Mouse (Mus musculus): Measurements from ENCODE around the gene Mosmo.
"Not testable (repeated sequence)": the region's sequence is repeated elsewhere in the genome, so short reads cannot be mapped to it uniquely, and the experiment has no call there.

Mosmo gene

GRCm38 (mm10) chr7:120699586-120699985 lies 22.2 kb downstream of the Mosmo start:
- no peak for DNase-seq (ENCODE audit: low spot score in 2 of 2)

- no peak for DNase-seq (ENCODE audit: low spot score in 2 of 2)
Observed at GRCm38 (mm10) chr7:120703888-120704287, 26.5 kb downstream of the Mosmo start.

- DNase-seq (ENCODE audit: low spot score in 2 of 2), result no peak
Observed at GRCm38 (mm10) chr7:120712071-120712470, 34.7 kb downstream of the Mosmo start.

- DNase-seq (ENCODE audit: low spot score in 2 of 2), result no peak
Observed at GRCm38 (mm10) chr7:120713225-120713624, 35.8 kb downstream of the Mosmo start.

GRCm38 (mm10) chr7:120713951-120714350 lies 36.5 kb downstream of the Mosmo start:
- not testable (repeated sequence) for DNase-seq (ENCODE audit: low spot score in 2 of 2)

GRCm38 (mm10) chr7:120717261-120717660 lies 39.8 kb downstream of the Mosmo start:
- DNase-seq (ENCODE audit: low spot score in 2 of 2), result no peak

GRCm38 (mm10) chr7:120721051-120721450 lies 43.6 kb downstream of the Mosmo start:
- no peak for DNase-seq (ENCODE audit: low spot score in 2 of 2)

- no peak for DNase-seq (ENCODE audit: low spot score in 2 of 2)
Observed at GRCm38 (mm10) chr7:120721456-120721855, 44.0 kb downstream of the Mosmo start.

- DNase-seq (ENCODE audit: low spot score in 2 of 2), result no peak
Observed at GRCm38 (mm10) chr7:120722063-120722462, 44.6 kb downstream of the Mosmo start.

GRCm38 (mm10) chr7:120722839-120723278 lies 45.4 kb downstream of the Mosmo start:
- DNase-seq (ENCODE audit: low spot score in 2 of 2), result no peak

- peak; percentile 19 to 60 for DNase-seq (ENCODE audit: low spot score in 2 of 2)
Observed at GRCm38 (mm10) chr7:120727581-120727980, 50.2 kb downstream of the Mosmo start.

GRCm38 (mm10) chr7:120729635-120730034 lies 52.2 kb downstream of the Mosmo start:
- no peak for DNase-seq (ENCODE audit: low spot score in 2 of 2)

GRCm38 (mm10) chr7:120732906-120733305 lies 55.5 kb downstream of the Mosmo start:
- no peak for DNase-seq (ENCODE audit: low spot score in 2 of 2)

- no peak for DNase-seq (ENCODE audit: low spot score in 2 of 2)
Observed at GRCm38 (mm10) chr7:120739018-120739417, 61.6 kb downstream of the Mosmo start, which contains the start of gene Vwa3a. Vwa3a (plus strand) TSS chr7:120739318.

GRCm38 (mm10) chr7:120739558-120740101 lies 62.2 kb downstream of the Mosmo start:
- DNase-seq (ENCODE audit: low spot score in 2 of 2), result no peak

GRCm38 (mm10) chr7:120743366-120744351 lies 66.2 kb downstream of the Mosmo start:
- no peak for DNase-seq (ENCODE audit: low spot score in 2 of 2)

GRCm38 (mm10) chr7:120744606-120745005 lies 67.2 kb downstream of the Mosmo start:
- no peak for DNase-seq (ENCODE audit: low spot score in 2 of 2)

- no peak for DNase-seq (ENCODE audit: low spot score in 2 of 2)
Observed at GRCm38 (mm10) chr7:120746029-120746428, 68.6 kb downstream of the Mosmo start.

- no peak for DNase-seq (ENCODE audit: low spot score in 2 of 2)
Observed at GRCm38 (mm10) chr7:120746821-120747220, 69.4 kb downstream of the Mosmo start.

GRCm38 (mm10) chr7:120748478-120748877 lies 71.1 kb downstream of the Mosmo start:
- DNase-seq (ENCODE audit: low spot score in 2 of 2), result no peak

- DNase-seq (ENCODE audit: low spot score in 2 of 2), result no peak
Observed at GRCm38 (mm10) chr7:120751330-120751729, 73.9 kb downstream of the Mosmo start.

GRCm38 (mm10) chr7:120751906-120752305 lies 74.5 kb downstream of the Mosmo start:
- no peak for DNase-seq (ENCODE audit: low spot score in 2 of 2)

GRCm38 (mm10) chr7:120754671-120755070 lies 77.3 kb downstream of the Mosmo start:
- DNase-seq (ENCODE audit: low spot score in 2 of 2), result peak; percentile 54 to 86
